8 mouse cellular contexts compared by ENCODE assay signal in genomic region chr5:38091046-38091965, GRCm38 (mm10). TPM values are rescaled to one million over a fixed set of nuclear protein-coding genes. Genes with fewer than 3 reads are reported as not detected.
A peak's percentile ranks its signal among the peaks of the same experiment; 100 is the strongest.
DNase-seq lines count a peak whose midpoint lies in the region; ATAC-seq and TF ChIP-seq lines count a peak whose summit lies in the region.

No protein-coding gene starts in this region.

- no peaks in the 10 kb centered on the region for H3K4me1 ChIP-seq in liver, postnatal 0 days (ENCODE audit: insufficient read depth)
- no peaks in the 10 kb centered on the region for H3K4me1 ChIP-seq in liver, embryonic 12.5 days
- no peaks in the 10 kb centered on the region for H3K4me1 ChIP-seq in forebrain, postnatal 0 days (ENCODE audit: insufficient read depth)
- peaks cover 5% of the 10 kb centered on the region; the same call in 1 of the 2 replicates for H3K4me1 ChIP-seq in lung, embryonic 16.5 days (replicated peaks; ENCODE audit: control insufficient read depth, insufficient read depth, low read length)
- no peaks in the 10 kb centered on the region for H3K4me1 ChIP-seq in stomach, postnatal 0 days (replicated peaks; ENCODE audit: control insufficient read depth, insufficient read depth)

- H3K27me3 ChIP-seq in liver, postnatal 0 days (ENCODE audit: insufficient read depth, low read length): no peaks in the 10 kb centered on the region
- no peaks in the 10 kb centered on the region for H3K27me3 ChIP-seq in liver, embryonic 12.5 days (replicated peaks)
- no peaks in the 10 kb centered on the region for H3K27me3 ChIP-seq in forebrain, postnatal 0 days (ENCODE audit: insufficient read depth, low read length)
- H3K27me3 ChIP-seq in lung, embryonic 16.5 days (ENCODE audit: control insufficient read depth, insufficient read depth, low read depth, low read length): no peaks in the 10 kb centered on the region
- H3K27me3 ChIP-seq in stomach, postnatal 0 days (ENCODE audit: control insufficient read depth, insufficient read depth, low read length): no peaks in the 10 kb centered on the region

- H3K9ac ChIP-seq in liver, postnatal 0 days (replicated peaks): no peak overlapping the region
- H3K9ac ChIP-seq in liver, embryonic 12.5 days: no peak overlapping the region
- H3K9ac ChIP-seq in forebrain, postnatal 0 days: no peak overlapping the region
- no peak overlapping the region for H3K9ac ChIP-seq in lung, embryonic 16.5 days (ENCODE audit: low read length)
- no peak overlapping the region for H3K9ac ChIP-seq in stomach, postnatal 0 days (ENCODE audit: low read length)

- no peaks in the 10 kb centered on the region for H3K9me3 ChIP-seq in liver, postnatal 0 days (ENCODE audit: low read length)
- H3K9me3 ChIP-seq in liver, embryonic 12.5 days (replicated peaks): no peaks in the 10 kb centered on the region
- H3K9me3 ChIP-seq in forebrain, postnatal 0 days (ENCODE audit: low read length): no peaks in the 10 kb centered on the region
- no peaks in the 10 kb centered on the region for H3K9me3 ChIP-seq in lung, embryonic 16.5 days (ENCODE audit: control insufficient read depth, low read length)
- H3K9me3 ChIP-seq in stomach, postnatal 0 days (ENCODE audit: control insufficient read depth, low read length): no peaks in the 10 kb centered on the region

- no peak overlapping the region for H3K27ac ChIP-seq in liver, postnatal 0 days (ENCODE audit: low read depth)
- no peak overlapping the region for H3K27ac ChIP-seq in liver, embryonic 12.5 days
- H3K27ac ChIP-seq in forebrain, postnatal 0 days (ENCODE audit: low read depth, low read length): no peak overlapping the region
- no peak overlapping the region for H3K27ac ChIP-seq in lung, embryonic 16.5 days (ENCODE audit: low read length)
- no peak overlapping the region for H3K27ac ChIP-seq in stomach, postnatal 0 days (replicated peaks)

- TF ChIP-seq CTCF in liver, postnatal 0 days (IDR thresholded peaks at IDR 0.05; ENCODE audit: low read depth): peak; percentile 80
- TF ChIP-seq CTCF in forebrain, postnatal 0 days (IDR thresholded peaks at IDR 0.05; ENCODE audit: low read depth): peak; percentile 85
- peak; percentile 90 for TF ChIP-seq CTCF in stomach, postnatal 0 days (IDR thresholded peaks at IDR 0.05; ENCODE audit: low read depth)

- no peaks in the 10 kb centered on the region for H3K36me3 ChIP-seq in liver, postnatal 0 days (replicated peaks; ENCODE audit: insufficient read depth, low read length)
- H3K36me3 ChIP-seq in liver, embryonic 12.5 days: no peaks in the 10 kb centered on the region
- no peaks in the 10 kb centered on the region for H3K36me3 ChIP-seq in forebrain, postnatal 0 days (ENCODE audit: insufficient read depth)
- no peaks in the 10 kb centered on the region for H3K36me3 ChIP-seq in lung, embryonic 16.5 days (ENCODE audit: control insufficient read depth, insufficient read depth, low read length)
- H3K36me3 ChIP-seq in stomach, postnatal 0 days (ENCODE audit: control insufficient read depth, insufficient read depth, low read length): no peaks in the 10 kb centered on the region

- peak; percentile 49 to 55 for DNase-seq in cerebellum, adult 18-20 months
- no peak for DNase-seq in cerebellum, adult 11 months
- no peak for DNase-seq in liver, postnatal 0 days
- peak; percentile 85 for DNase-seq in adipocyte (ENCODE audit: low spot score)
- DNase-seq in forebrain, postnatal 0 days: peak; percentile 82
- no peak for DNase-seq in stomach, postnatal 0 days (ENCODE audit: low spot score)

- no peak overlapping the region for H3K4me3 ChIP-seq in liver, postnatal 0 days (ENCODE audit: low read depth, low read length)
- H3K4me3 ChIP-seq in liver, embryonic 12.5 days: no peak overlapping the region
- H3K4me3 ChIP-seq in forebrain, postnatal 0 days (ENCODE audit: low read depth, low read length): no peak overlapping the region
- H3K4me3 ChIP-seq in lung, embryonic 16.5 days (ENCODE audit: low read length): no peak overlapping the region
- no peak overlapping the region for H3K4me3 ChIP-seq in stomach, postnatal 0 days (ENCODE audit: low read depth, low read length)

- ATAC-seq in liver, postnatal 0 days: no peak
- ATAC-seq in liver, embryonic 12.5 days: no peak
- peak; percentile 68 for ATAC-seq in forebrain, postnatal 0 days
- peak; percentile 48 for ATAC-seq in lung, embryonic 16.5 days (ENCODE audit: low read depth)
- ATAC-seq in stomach, postnatal 0 days (ENCODE audit: low FRiP score, low TSS enrichment): 0 out of 2 replicates have a peak, but pooled peaks have one; percentile 32

- 54% methylated on average over 8 of the region's 8 CpGs for WGBS in liver, postnatal 0 days (ENCODE audit: insufficient replicate concordance)
- 59% methylated on average over 8 of the region's 8 CpGs for WGBS in liver, embryonic 12.5 days (ENCODE audit: insufficient replicate concordance)
- WGBS in forebrain, postnatal 0 days: 72% methylated on average over 8 of the region's 8 CpGs
- 57% methylated on average over 8 of the region's 8 CpGs for WGBS in lung, embryonic 16.5 days
- WGBS in stomach, postnatal 0 days: 71% methylated on average over 8 of the region's 8 CpGs

- TF ChIP-seq EP300 in liver, postnatal 0 days (IDR thresholded peaks at IDR 0.05; ENCODE audit: low read depth): no peak
- no peak for TF ChIP-seq EP300 in stomach, postnatal 0 days (optimal IDR thresholded peaks at IDR 0.05)

- H3K4me2 ChIP-seq in liver, postnatal 0 days (ENCODE audit: low read depth, low read length): no peak overlapping the region
- H3K4me2 ChIP-seq in liver, embryonic 12.5 days: no peak overlapping the region
- no peak overlapping the region for H3K4me2 ChIP-seq in forebrain, postnatal 0 days (ENCODE audit: low read depth)
- H3K4me2 ChIP-seq in lung, embryonic 16.5 days (ENCODE audit: low read depth, low read length): no peak overlapping the region
- no peak overlapping the region for H3K4me2 ChIP-seq in stomach, postnatal 0 days (replicated peaks; ENCODE audit: low read depth)

RNA-seq across cellular contexts. Expression of gene Stx18, which starts 52.8 kb away (rescaled TPM):
- polyA plus RNA-seq in liver, postnatal 0 days (2015; fragmentation: Nextera tagmentation; extraction: Ambion mirVana): 13.4 and 15.2 TPM in 2 replicates
- polyA plus RNA-seq in liver, embryonic 12.5 days (2016; fragmentation: Nextera tagmentation; extraction: Ambion mirVana): 20.0 and 20.2 TPM in 2 replicates
- total RNA-seq in forebrain, postnatal 0 days (2014; rRNA removed): 23.9 and 26.5 TPM in 2 replicates
- polyA plus RNA-seq in forebrain, postnatal 0 days (2015; fragmentation: Nextera tagmentation; extraction: Ambion mirVana): 28.3 and 30.3 TPM in 2 replicates
- polyA plus RNA-seq in lung, embryonic 16.5 days (2015; fragmentation: Nextera tagmentation; extraction: Ambion mirVana): 40.4 and 41.3 TPM in 2 replicates
- polyA plus RNA-seq in stomach, postnatal 0 days (2015; fragmentation: Nextera tagmentation; extraction: Ambion mirVana): 26.9 and 27.6 TPM in 2 replicates

Comparison
In these comparisons a context has a peak if more than half of its experiments do, and no peak if none do; other contexts are left out.
1. DNase-seq: peak in cerebellum, adult 18-20 months (2 of 2), adipocyte (single experiment) and forebrain, postnatal 0 days (single experiment); none in cerebellum, adult 11 months (single experiment), liver, postnatal 0 days (single experiment) and stomach, postnatal 0 days (single experiment).
2. ATAC-seq: peak in forebrain, postnatal 0 days (single experiment), lung, embryonic 16.5 days (single experiment) and stomach, postnatal 0 days (single experiment); none in liver, postnatal 0 days (single experiment) and liver, embryonic 12.5 days (single experiment).
3. Peak in every context shown above with its lines, with median percentiles within 50 percentile points of each other: CTCF ChIP-seq.